Mouse (Mus musculus) retina, postnatal 7 days (tissue): Measurements from ENCODE around the gene Dock9.
A peak's percentile ranks its signal among the peaks of the same experiment; 100 is the strongest.

Experiments
- DNase-seq: peaks from one replicate; pipeline ENCODE4 v3.0.0-alpha.2; 2012; ENCODE audit warnings: low read depth, low spot score

The Dock9 gene

GRCm38 (mm10) chr14:121620567-121620966 is 177.1 kb downstream of the Dock9 start:
- DNase-seq: no peak

GRCm38 (mm10) chr14:121620157-121620556 is 177.5 kb downstream of the Dock9 start:
- no peak for DNase-seq

- DNase-seq: no peak
Measured at GRCm38 (mm10) chr14:121617645-121618390, 179.8 kb downstream of the Dock9 start.

- no peak for DNase-seq
Measured at GRCm38 (mm10) chr14:121615431-121615830, 182.2 kb downstream of the Dock9 start.

- DNase-seq: no peak
Measured at GRCm38 (mm10) chr14:121614461-121615170, 183.0 kb downstream of the Dock9 start.

GRCm38 (mm10) chr14:121613490-121613889 is 184.1 kb downstream of the Dock9 start:
- no peak for DNase-seq

- no peak for DNase-seq
Measured at GRCm38 (mm10) chr14:121612926-121613325, 184.7 kb downstream of the Dock9 start.

GRCm38 (mm10) chr14:121611533-121611932 is 186.1 kb downstream of the Dock9 start:
- no peak for DNase-seq

GRCm38 (mm10) chr14:121611098-121611497 is 186.5 kb downstream of the Dock9 start:
- DNase-seq: no peak

GRCm38 (mm10) chr14:121608522-121608921 is 189.1 kb downstream of the Dock9 start:
- no peak for DNase-seq

GRCm38 (mm10) chr14:121606433-121606832 is 191.2 kb downstream of the Dock9 start:
- DNase-seq: no peak

GRCm38 (mm10) chr14:121605260-121605659 is 192.4 kb downstream of the Dock9 start:
- no peak for DNase-seq

- no peak for DNase-seq
Measured at GRCm38 (mm10) chr14:121604565-121604964, 193.1 kb downstream of the Dock9 start.

GRCm38 (mm10) chr14:121602610-121603009 is 195.0 kb downstream of the Dock9 start:
- no peak for DNase-seq

GRCm38 (mm10) chr14:121600538-121600937 is 197.1 kb downstream of the Dock9 start:
- no peak for DNase-seq

- no peak for DNase-seq
Measured at GRCm38 (mm10) chr14:121597073-121597472, 200.6 kb downstream of the Dock9 start.

- DNase-seq: no peak
Measured at GRCm38 (mm10) chr14:121596631-121597030, 201.0 kb downstream of the Dock9 start.

GRCm38 (mm10) chr14:121594684-121595083 is 203.0 kb downstream of the Dock9 start:
- DNase-seq: no peak

GRCm38 (mm10) chr14:121593313-121593929 is 204.2 kb downstream of the Dock9 start:
- DNase-seq: no peak

- DNase-seq: no peak
Measured at GRCm38 (mm10) chr14:121592890-121593289, 204.7 kb downstream of the Dock9 start.

GRCm38 (mm10) chr14:121592356-121592755 is 205.3 kb downstream of the Dock9 start:
- DNase-seq: no peak

- peak; percentile 52 for DNase-seq
Measured at GRCm38 (mm10) chr14:121589097-121589725, 208.4 kb downstream of the Dock9 start.
